Comparison of ENCODE assay signal across 8 mouse cellular contexts in genomic region chr2:73486120-73486601, GRCm38 (mm10). TPM values are rescaled to one million over a fixed set of nuclear protein-coding genes. Genes with fewer than 3 reads are reported as not detected.
DNase-seq lines count a peak whose midpoint lies in the region; ATAC-seq and TF ChIP-seq lines count a peak whose summit lies in the region.

No protein-coding gene starts in this region.

- ATAC-seq in limb, embryonic 15.5 days (ENCODE audit: insufficient number of reproducible peaks, low FRiP score, low TSS enrichment, low read depth), result peak; percentile 40; the same call in 1 of the 2 replicates
- ATAC-seq in neutrophil, adult 5-6 weeks (ENCODE audit: extremely low read depth, insufficient number of reproducible peaks, low FRiP score, poor library complexity, severe bottlenecking), result peak; percentile 81
- ATAC-seq in erythroid progenitor cell, adult 5-6 weeks (replicated peaks; ENCODE audit: low FRiP score, poor library complexity, severe bottlenecking), result no peak

- H3K4me3 ChIP-seq in E14TG2a.4 (replicated peaks; ENCODE audit: low read length), result peak overlapping the region; percentile 43
- peak overlapping the region; percentile 28 for H3K4me3 ChIP-seq in limb, embryonic 15.5 days

- no peak for TF ChIP-seq CTCF in E14TG2a.4 (conservative IDR thresholded peaks at IDR 0.05; ENCODE audit: low read length)

- no peak overlapping the region for H3K9ac ChIP-seq in limb, embryonic 15.5 days

- WGBS in limb, embryonic 15.5 days, result 30% methylated on average over 8 of the region's 8 CpGs

- peak; percentile 38 for DNase-seq in c-Kit-positive CD71-positive TER-119-negative erythroid progenitor cells, embryonic 14.5 days (ENCODE audit: low read depth)
- DNase-seq in right cerebral cortex, postnatal 14 days, result no peak
- DNase-seq in urinary bladder, postnatal 10 days (ENCODE audit: low spot score), result no peak
- no peak for DNase-seq in left cerebral cortex, adult 9 months (ENCODE audit: low spot score in 2 of 2)

- no peaks in the 10 kb centered on the region for H3K9me3 ChIP-seq in E14TG2a.4 (ENCODE audit: low read length)
- H3K9me3 ChIP-seq in limb, embryonic 15.5 days, result no peaks in the 10 kb centered on the region

- peak overlapping the region; percentile 42 for H3K4me2 ChIP-seq in limb, embryonic 15.5 days

- H3K4me1 ChIP-seq in E14TG2a.4 (replicated peaks; ENCODE audit: low read depth, low read length), result peaks cover 40% of the 10 kb centered on the region
- H3K4me1 ChIP-seq in limb, embryonic 15.5 days, result peaks cover 65% of the 10 kb centered on the region

- peaks cover 8% of the 10 kb centered on the region; the same call in 1 of the 2 replicates for H3K27me3 ChIP-seq in E14TG2a.4 (ENCODE audit: insufficient read depth, low read length)
- no peaks in the 10 kb centered on the region for H3K27me3 ChIP-seq in limb, embryonic 15.5 days

- H3K36me3 ChIP-seq in E14TG2a.4 (ENCODE audit: insufficient read depth, low read length), result no peaks in the 10 kb centered on the region
- no peaks in the 10 kb centered on the region for H3K36me3 ChIP-seq in limb, embryonic 15.5 days

- peak overlapping the region; percentile 90 for H3K27ac ChIP-seq in limb, embryonic 15.5 days

RNA-seq across cellular contexts. Expression of gene Wipf1, which starts 43.4 kb away (rescaled TPM):
- 15.1 TPM in 2 replicates for polyA plus RNA-seq in limb, embryonic 15.5 days (2015; fragmentation: Nextera tagmentation; extraction: Ambion mirVana)
- total RNA-seq in neutrophil, adult 5-6 weeks (2017), result 104 and 109 TPM in 2 replicates
- 12.6 and 13.3 TPM in 2 replicates for total RNA-seq in erythroid progenitor cell, adult 5-6 weeks (2015; ENCODE audit: low replicate concordance)
- 3.6 and 3.7 TPM in 2 replicates for total RNA-seq in erythroid progenitor cell, adult 5-6 weeks (2017; ENCODE audit: low replicate concordance)
